Mouse (Mus musculus): ENCODE measurements at regions not wholly inside any gene's neighbourhood (a gene's known extent, or its start where the extent isn't known, plus 50 kb on each side); places are given as distances from the start of the nearest gene placed in this dataset.

- DNase-seq (ENCODE audit: low spot score in 2 of 2), result peak in 1 of 2 experiments; percentile 38
- intact Hi-C loops (cut with DNase I), result loop anchor here (5.0 kb wide), 1 partner anchor 98 kb away; the partner anchor contains the start of gene Glce
These were observed 61.6 kb downstream of the Spesp1 start for GRCm38 (mm10) chr9:62220451-62220850.

- intact Hi-C loops (cut with DNase I), result no loop called here
- DNase-seq (ENCODE audit: low spot score in 2 of 2), result no peak
These were observed 66.7 kb downstream of the Spesp1 start for GRCm38 (mm10) chr9:62215151-62215859.

- intact Hi-C loops (cut with DNase I), result no loop called here
- DNase-seq (ENCODE audit: low spot score in 2 of 2), result no peak
These were observed 67.5 kb downstream of the Spesp1 start for GRCm38 (mm10) chr9:62214546-62214945.

GRCm38 (mm10) chr9:62212615-62213014 is 69.4 kb downstream of the Spesp1 start:
- intact Hi-C loops (cut with DNase I), result no loop called here
- peak in 1 of 2 experiments; percentile 34 for DNase-seq (ENCODE audit: low spot score in 2 of 2)

GRCm38 (mm10) chr9:62210815-62211214 is 71.2 kb downstream of the Spesp1 start:
- intact Hi-C loops (cut with DNase I), result no loop called here
- no peak for DNase-seq (ENCODE audit: low spot score in 2 of 2)

GRCm38 (mm10) chr9:62208436-62208835 is 73.6 kb downstream of the Spesp1 start:
- intact Hi-C loops (cut with DNase I), result no loop called here
- DNase-seq (ENCODE audit: low spot score in 2 of 2), result no peak

GRCm38 (mm10) chr9:62205264-62205663 is 76.7 kb downstream of the Spesp1 start:
- intact Hi-C loops (cut with DNase I), result no loop called here

GRCm38 (mm10) chr9:62203556-62203955 is 78.5 kb downstream of the Spesp1 start:
- DNase-seq (ENCODE audit: low spot score in 2 of 2), result peak in 1 of 2 experiments; percentile 66
- intact Hi-C loops (cut with DNase I), result no loop called here

More at GRCm38 (mm10) chr9:62205264-62205663, 76.7 kb downstream of the Spesp1 start:
- DNase-seq (ENCODE audit: low spot score in 2 of 2), result no peak

- DNase-seq (ENCODE audit: low spot score in 2 of 2), result no peak
- intact Hi-C loops (cut with DNase I), result no loop called here
These were observed 79.7 kb downstream of the Spesp1 start for GRCm38 (mm10) chr9:62202331-62202730.

- intact Hi-C loops (cut with DNase I), result no loop called here
- no peak for DNase-seq (ENCODE audit: low spot score in 2 of 2)
These were observed 75.0 kb upstream of the Glce start for GRCm38 (mm10) chr9:62197486-62197885.

GRCm38 (mm10) chr9:62192424-62192892 is 70.0 kb upstream of the Glce start:
- peak in 1 of 2 experiments; percentile 23 for DNase-seq (ENCODE audit: low spot score in 2 of 2)
- intact Hi-C loops (cut with DNase I), result no loop called here

GRCm38 (mm10) chr9:62190474-62190873 is 68.0 kb upstream of the Glce start:
- peak; percentile 28 to 55 for DNase-seq (ENCODE audit: low spot score in 2 of 2)

GRCm38 (mm10) chr9:62188835-62189234 is 66.4 kb upstream of the Glce start:
- DNase-seq (ENCODE audit: low spot score in 2 of 2), result no peak
- intact Hi-C loops (cut with DNase I), result no loop called here

More at GRCm38 (mm10) chr9:62190474-62190873, 68.0 kb upstream of the Glce start:
- intact Hi-C loops (cut with DNase I), result no loop called here

GRCm38 (mm10) chr9:62188379-62188778 is 65.9 kb upstream of the Glce start:
- no peak for DNase-seq (ENCODE audit: low spot score in 2 of 2)
- intact Hi-C loops (cut with DNase I), result no loop called here

- no peak for DNase-seq (ENCODE audit: low spot score in 2 of 2)
- intact Hi-C loops (cut with DNase I), result no loop called here
These were observed 64.4 kb upstream of the Glce start for GRCm38 (mm10) chr9:62186886-62187285.

- intact Hi-C loops (cut with DNase I), result no loop called here
- DNase-seq (ENCODE audit: low spot score in 2 of 2), result no peak
These were observed 63.2 kb upstream of the Glce start for GRCm38 (mm10) chr9:62185516-62186280.

GRCm38 (mm10) chr9:62181182-62181830 is 58.9 kb upstream of the Glce start:
- DNase-seq (ENCODE audit: low spot score in 2 of 2), result peak in 1 of 2 experiments; percentile 19
- intact Hi-C loops (cut with DNase I), result no loop called here

GRCm38 (mm10) chr9:62180456-62181181 is 58.2 kb upstream of the Glce start:
- intact Hi-C loops (cut with DNase I), result no loop called here
- no peak for DNase-seq (ENCODE audit: low spot score in 2 of 2)

GRCm38 (mm10) chr9:62174651-62175050 is 52.2 kb upstream of the Glce start:
- intact Hi-C loops (cut with DNase I), result no loop called here
- DNase-seq (ENCODE audit: low spot score in 2 of 2), result no peak
